Mouse (Mus musculus): Measurements from ENCODE around the gene Bicdl2. TPM values are rescaled to one million over a fixed set of nuclear protein-coding genes. Genes with fewer than 3 reads are reported as not detected.

Gene Bicdl2
- total RNA-seq, 1 experiment from 2014 or later = not detected

GRCm38 (mm10) chr17:23694491-23694890 lies 34.2 kb downstream of the Bicdl2 start:
- ATAC-seq (replicated peaks in 1 of 2; ENCODE audit: insufficient read depth in 1 of 2, low FRiP score in 2 of 2, low TSS enrichment in 1 of 2, low read depth in 1 of 2, poor library complexity in 2 of 2, severe bottlenecking in 2 of 2) = no peak

- ATAC-seq (replicated peaks in 1 of 2; ENCODE audit: insufficient read depth in 1 of 2, low FRiP score in 2 of 2, low TSS enrichment in 1 of 2, low read depth in 1 of 2, poor library complexity in 2 of 2, severe bottlenecking in 2 of 2) = no peak
These were observed 35.5 kb downstream of the Bicdl2 start for GRCm38 (mm10) chr17:23695801-23696200.

GRCm38 (mm10) chr17:23699131-23700077 lies 39.1 kb downstream of the Bicdl2 start:
- peak in 1 of 2 experiments; percentile 12; a peak in 1 of 4 replicates for ATAC-seq (replicated peaks in 1 of 2; ENCODE audit: insufficient read depth in 1 of 2, low FRiP score in 2 of 2, low TSS enrichment in 1 of 2, low read depth in 1 of 2, poor library complexity in 2 of 2, severe bottlenecking in 2 of 2)

GRCm38 (mm10) chr17:23700079-23700478 lies 39.8 kb downstream of the Bicdl2 start:
- ATAC-seq (replicated peaks in 1 of 2; ENCODE audit: insufficient read depth in 1 of 2, low FRiP score in 2 of 2, low TSS enrichment in 1 of 2, low read depth in 1 of 2, poor library complexity in 2 of 2, severe bottlenecking in 2 of 2) = peak; percentile 100

GRCm38 (mm10) chr17:23703301-23703700 lies 43.0 kb downstream of the Bicdl2 start:
- no peak for ATAC-seq (replicated peaks in 1 of 2; ENCODE audit: insufficient read depth in 1 of 2, low FRiP score in 2 of 2, low TSS enrichment in 1 of 2, low read depth in 1 of 2, poor library complexity in 2 of 2, severe bottlenecking in 2 of 2)

GRCm38 (mm10) chr17:23704741-23705140 lies 44.4 kb downstream of the Bicdl2 start:
- no peak for ATAC-seq (replicated peaks in 1 of 2; ENCODE audit: insufficient read depth in 1 of 2, low FRiP score in 2 of 2, low TSS enrichment in 1 of 2, low read depth in 1 of 2, poor library complexity in 2 of 2, severe bottlenecking in 2 of 2)

- no peak for ATAC-seq (replicated peaks in 1 of 2; ENCODE audit: insufficient read depth in 1 of 2, low FRiP score in 2 of 2, low TSS enrichment in 1 of 2, low read depth in 1 of 2, poor library complexity in 2 of 2, severe bottlenecking in 2 of 2)
These were observed 45.3 kb downstream of the Bicdl2 start for GRCm38 (mm10) chr17:23705525-23706104.

GRCm38 (mm10) chr17:23706212-23706611 lies 45.9 kb downstream of the Bicdl2 start:
- peak; percentile 62 to 81 for ATAC-seq (replicated peaks in 1 of 2; ENCODE audit: insufficient read depth in 1 of 2, low FRiP score in 2 of 2, low TSS enrichment in 1 of 2, low read depth in 1 of 2, poor library complexity in 2 of 2, severe bottlenecking in 2 of 2)

GRCm38 (mm10) chr17:23717003-23717402 lies 56.7 kb downstream of the Bicdl2 start:
- ATAC-seq (replicated peaks in 1 of 2; ENCODE audit: insufficient read depth in 1 of 2, low FRiP score in 2 of 2, low TSS enrichment in 1 of 2, low read depth in 1 of 2, poor library complexity in 2 of 2, severe bottlenecking in 2 of 2) = no peak

Other genes with a start within 250 kb of the Bicdl2 start
- not detected in 2 replicates for gene Vmn2r117, start 180.8 kb upstream of the Bicdl2 start, total RNA-seq (2017)
- 6.4 and 11.4 TPM in 2 replicates for gene Zfp213, start 96.3 kb upstream of the Bicdl2 start, total RNA-seq (2017)
- 0.25 TPM in 1 of 2 replicates, not detected in the other for gene Zfp13, start 61.0 kb upstream of the Bicdl2 start, total RNA-seq (2017)
- gene Zscan10, start 59.6 kb upstream of the Bicdl2 start, total RNA-seq (2017) = not detected in 2 replicates
- gene Mmp25, start 15.2 kb upstream of the Bicdl2 start, total RNA-seq (2017) = 2.7 and 5.2 TPM in 2 replicates
- gene Hcfc1r1, start 13.1 kb downstream of the Bicdl2 start, total RNA-seq (2017) = 32.0 and 33.6 TPM in 2 replicates
- gene Thoc6, start 13.4 kb downstream of the Bicdl2 start, total RNA-seq (2017) = 34.0 and 48.2 TPM in 2 replicates
- 6.3 and 24.1 TPM in 2 replicates for gene Tnfrsf12a, start 17.0 kb downstream of the Bicdl2 start, total RNA-seq (2017)
- gene Cldn6, start 18.7 kb downstream of the Bicdl2 start, total RNA-seq (2017) = not detected in 2 replicates
- not detected in 2 replicates for gene Cldn9, start 23.5 kb downstream of the Bicdl2 start, total RNA-seq (2017)
- gene 1520401A03Rik, start 62.3 kb downstream of the Bicdl2 start, total RNA-seq (2017) = not detected in 2 replicates
- gene Pkmyt1, start 65.8 kb downstream of the Bicdl2 start, total RNA-seq (2017) = 13.9 and 14.3 TPM in 2 replicates
- gene Paqr4, start 80.4 kb downstream of the Bicdl2 start, total RNA-seq (2017) = 2.3 and 3.4 TPM in 2 replicates
- gene Kremen2, start 85.3 kb downstream of the Bicdl2 start, total RNA-seq (2017) = not detected in 2 replicates
- gene Flywch1, start 111.1 kb downstream of the Bicdl2 start, total RNA-seq (2017) = 26.3 and 33.2 TPM in 2 replicates
- 6.3 and 9.1 TPM in 2 replicates for gene Flywch2, start 125.6 kb downstream of the Bicdl2 start, total RNA-seq (2017)
- 133 and 212 TPM in 2 replicates for gene Srrm2, start 130.0 kb downstream of the Bicdl2 start, total RNA-seq (2017)
- gene Elob, start 168.6 kb downstream of the Bicdl2 start, total RNA-seq (2017) = 82.3 and 105 TPM in 2 replicates
- 0.65 TPM in 1 of 2 replicates, not detected in the other for gene Prss33, start 175.6 kb downstream of the Bicdl2 start, total RNA-seq (2017)
- not detected in 2 replicates for gene Prss32, start 183.3 kb downstream of the Bicdl2 start, total RNA-seq (2017)
- gene Prss41, start 183.7 kb downstream of the Bicdl2 start, total RNA-seq (2017) = not detected in 2 replicates
- gene Prss21, start 207.6 kb downstream of the Bicdl2 start, total RNA-seq (2017) = not detected in 2 replicates
- gene Dcpp1, start 220.4 kb downstream of the Bicdl2 start, total RNA-seq (2017) = not detected in 2 replicates
- gene Dcpp2, start 220.4 kb downstream of the Bicdl2 start, total RNA-seq (2017) = not detected in 2 replicates